Mouse (Mus musculus): ENCODE measurements at regions not wholly inside any gene's neighbourhood (a gene's known extent, or its start where the extent isn't known, plus 50 kb on each side); places are given as distances from the start of the nearest gene placed in this dataset.

- Histone ChIP-seq H3K4me1 (replicated peaks; ENCODE audit: control insufficient read depth, insufficient read depth, low read length) (no peaks in the 10 kb centered on the region), H3K27ac (ENCODE audit: control insufficient read depth, insufficient read depth, low read length) (no peak overlapping the region), H3K4me3 (ENCODE audit: control insufficient read depth, insufficient read depth, low read length) (no peak overlapping the region), H3K36me3 (ENCODE audit: control insufficient read depth, insufficient read depth, low read length) (no peaks in the 10 kb centered on the region), H3K27me3 (ENCODE audit: control insufficient read depth, insufficient read depth, low read length) (no peaks in the 10 kb centered on the region)
- 18% methylated on average over 4 of the region's 4 CpGs for WGBS
- TF ChIP-seq POLR2A (IDR thresholded peaks at IDR 0.05; ENCODE audit: control insufficient read depth, extremely low read depth, insufficient read depth, low read length, poor library complexity) (no peak), CTCF (IDR thresholded peaks at IDR 0.05; ENCODE audit: borderline replicate concordance, control insufficient read depth, extremely low read depth, insufficient read depth, low read length, poor library complexity) (no peak)
- no peak for DNase-seq
Observed at GRCm38 (mm10) chr9:115656994-115657713, 252.1 kb upstream of the Gadl1 start.

- no peak for DNase-seq
- TF ChIP-seq POLR2A (IDR thresholded peaks at IDR 0.05; ENCODE audit: control insufficient read depth, extremely low read depth, insufficient read depth, low read length, poor library complexity) = no peak
- no peak for TF ChIP-seq CTCF (IDR thresholded peaks at IDR 0.05; ENCODE audit: borderline replicate concordance, control insufficient read depth, extremely low read depth, insufficient read depth, low read length, poor library complexity)
- H3K4me3 ChIP-seq (ENCODE audit: control insufficient read depth, insufficient read depth, low read length) = no peak overlapping the region
- WGBS = 95% methylated on average over 5 of the region's 5 CpGs
- no peaks in the 10 kb centered on the region for H3K36me3 ChIP-seq (ENCODE audit: control insufficient read depth, insufficient read depth, low read length)
- H3K27me3 ChIP-seq (ENCODE audit: control insufficient read depth, insufficient read depth, low read length) = no peaks in the 10 kb centered on the region
- no peaks in the 10 kb centered on the region for H3K4me1 ChIP-seq (replicated peaks; ENCODE audit: control insufficient read depth, insufficient read depth, low read length)
- H3K27ac ChIP-seq (ENCODE audit: control insufficient read depth, insufficient read depth, low read length) = no peak overlapping the region
Observed at GRCm38 (mm10) chr9:115658477-115658876, 250.8 kb upstream of the Gadl1 start.

- 100% methylated on average over 1 of the region's 1 CpGs for WGBS
- no peaks in the 10 kb centered on the region for H3K27me3 ChIP-seq (ENCODE audit: control insufficient read depth, insufficient read depth, low read length)
- H3K4me3 ChIP-seq (ENCODE audit: control insufficient read depth, insufficient read depth, low read length) = no peak overlapping the region
- no peak for DNase-seq
- TF ChIP-seq POLR2A (IDR thresholded peaks at IDR 0.05; ENCODE audit: control insufficient read depth, extremely low read depth, insufficient read depth, low read length, poor library complexity) (no peak), CTCF (IDR thresholded peaks at IDR 0.05; ENCODE audit: borderline replicate concordance, control insufficient read depth, extremely low read depth, insufficient read depth, low read length, poor library complexity) (no peak)
- no peaks in the 10 kb centered on the region for H3K4me1 ChIP-seq (replicated peaks; ENCODE audit: control insufficient read depth, insufficient read depth, low read length)
- no peak overlapping the region for H3K27ac ChIP-seq (ENCODE audit: control insufficient read depth, insufficient read depth, low read length)
- H3K36me3 ChIP-seq (ENCODE audit: control insufficient read depth, insufficient read depth, low read length) = no peaks in the 10 kb centered on the region
Observed at GRCm38 (mm10) chr9:115660371-115660770, 248.9 kb upstream of the Gadl1 start.

GRCm38 (mm10) chr9:115661834-115662425 lies 247.3 kb upstream of the Gadl1 start:
- TF ChIP-seq POLR2A (IDR thresholded peaks at IDR 0.05; ENCODE audit: control insufficient read depth, extremely low read depth, insufficient read depth, low read length, poor library complexity) = no peak
- TF ChIP-seq CTCF (IDR thresholded peaks at IDR 0.05; ENCODE audit: borderline replicate concordance, control insufficient read depth, extremely low read depth, insufficient read depth, low read length, poor library complexity) = no peak
- Histone ChIP-seq H3K36me3 (ENCODE audit: control insufficient read depth, insufficient read depth, low read length) (no peaks in the 10 kb centered on the region), H3K4me1 (replicated peaks; ENCODE audit: control insufficient read depth, insufficient read depth, low read length) (no peaks in the 10 kb centered on the region), H3K4me3 (ENCODE audit: control insufficient read depth, insufficient read depth, low read length) (no peak overlapping the region), H3K27ac (ENCODE audit: control insufficient read depth, insufficient read depth, low read length) (no peak overlapping the region), H3K27me3 (ENCODE audit: control insufficient read depth, insufficient read depth, low read length) (no peaks in the 10 kb centered on the region)
- no peak for DNase-seq
- WGBS = 93% methylated on average over 5 of the region's 5 CpGs

GRCm38 (mm10) chr9:115665337-115666004 lies 243.8 kb upstream of the Gadl1 start:
- Histone ChIP-seq H3K4me1 (replicated peaks; ENCODE audit: control insufficient read depth, insufficient read depth, low read length) (no peaks in the 10 kb centered on the region), H3K36me3 (ENCODE audit: control insufficient read depth, insufficient read depth, low read length) (no peaks in the 10 kb centered on the region), H3K27ac (ENCODE audit: control insufficient read depth, insufficient read depth, low read length) (no peak overlapping the region), H3K27me3 (ENCODE audit: control insufficient read depth, insufficient read depth, low read length) (no peaks in the 10 kb centered on the region), H3K4me3 (ENCODE audit: control insufficient read depth, insufficient read depth, low read length) (no peak overlapping the region)
- 83% methylated on average over 5 of the region's 5 CpGs for WGBS
- DNase-seq = no peak
- TF ChIP-seq CTCF (IDR thresholded peaks at IDR 0.05; ENCODE audit: borderline replicate concordance, control insufficient read depth, extremely low read depth, insufficient read depth, low read length, poor library complexity) = no peak
- no peak for TF ChIP-seq POLR2A (IDR thresholded peaks at IDR 0.05; ENCODE audit: control insufficient read depth, extremely low read depth, insufficient read depth, low read length, poor library complexity)

GRCm38 (mm10) chr9:115666530-115666929 lies 242.7 kb upstream of the Gadl1 start:
- H3K4me1 ChIP-seq (replicated peaks; ENCODE audit: control insufficient read depth, insufficient read depth, low read length) = no peaks in the 10 kb centered on the region
- no peak for TF ChIP-seq POLR2A (IDR thresholded peaks at IDR 0.05; ENCODE audit: control insufficient read depth, extremely low read depth, insufficient read depth, low read length, poor library complexity)
- TF ChIP-seq CTCF (IDR thresholded peaks at IDR 0.05; ENCODE audit: borderline replicate concordance, control insufficient read depth, extremely low read depth, insufficient read depth, low read length, poor library complexity) = no peak
- no peaks in the 10 kb centered on the region for H3K36me3 ChIP-seq (ENCODE audit: control insufficient read depth, insufficient read depth, low read length)
- H3K4me3 ChIP-seq (ENCODE audit: control insufficient read depth, insufficient read depth, low read length) = no peak overlapping the region
- no peak for DNase-seq
- no peaks in the 10 kb centered on the region for H3K27me3 ChIP-seq (ENCODE audit: control insufficient read depth, insufficient read depth, low read length)
- WGBS = 97% methylated on average over 3 of the region's 3 CpGs
- H3K27ac ChIP-seq (ENCODE audit: control insufficient read depth, insufficient read depth, low read length) = no peak overlapping the region
